Mouse (Mus musculus) kidney, embryonic 16.5 days (tissue): ENCODE data around the gene Slc43a2. TPM values are rescaled to one million over a fixed set of nuclear protein-coding genes. Genes with fewer than 3 reads are reported as not detected.
"Not testable (repeated sequence)": the region's sequence is repeated elsewhere in the genome, so short reads cannot be mapped to it uniquely, and the experiment has no call there.

Source experiments
- ATAC-seq: fragments of 200-750 bp; cut with Nextera tagmentation; 2 replicates; pipeline ENCODE4 v1.8.0; 2017; ENCODE audit warnings: moderate TSS enrichment; ENCODE audit not compliant: low FRiP score, low TSS enrichment
- H3K27ac ChIP-seq: fragments of 300-500 bp; sonication (generic); 2 replicates; pipeline ENCODE4 v1.5.1; 2014; ENCODE audit warnings: low read length
- H3K27me3 ChIP-seq: fragments of 300-500 bp; sonication (generic); 2 replicates; pipeline ENCODE4 v1.6.1; 2014; ENCODE audit warnings: low read length, control low read depth, mixed read lengths; ENCODE audit not compliant: insufficient read depth
- H3K36me3 ChIP-seq: fragments of 300-500 bp; sonication (generic); 2 replicates; pipeline ENCODE4 v1.6.1; 2014; ENCODE audit warnings: low read length, control low read depth, mixed read lengths; ENCODE audit not compliant: insufficient read depth
- H3K4me1 ChIP-seq: fragments of 300-500 bp; sonication (generic); 2 replicates; pipeline ENCODE4 v1.6.1; 2014; ENCODE audit warnings: low read length, control low read depth, mixed read lengths; ENCODE audit not compliant: insufficient read depth
- H3K4me2 ChIP-seq: fragments of 300-500 bp; sonication (generic); replicated peaks from 2 replicates; pipeline ENCODE4 v1.6.1; 2014; ENCODE audit warnings: low read depth, low read length
- H3K4me3 ChIP-seq: fragments of 300-500 bp; sonication (generic); 2 replicates; pipeline ENCODE4 v1.5.1; 2014; ENCODE audit warnings: mild to moderate bottlenecking, low read length
- H3K9ac ChIP-seq: fragments of 300-500 bp; sonication (generic); replicated peaks from 2 replicates; pipeline ENCODE4 v1.6.1; 2014; ENCODE audit warnings: low read length
- H3K9me3 ChIP-seq: fragments of 300-500 bp; sonication (generic); 2 replicates; pipeline ENCODE4 v1.6.1; 2016; ENCODE audit warnings: low read length, control low read depth
- WGBS: fragments of 180-500 bp; shearing (Covaris S2); extraction: QIAGEN DNeasy Blood & Tissue Kit; methylation state at CpG from one replicate; pipeline ENCODE4 v1.1.7; 2014; 5-methylcytosine and 5-hydroxymethylcytosine counted together
- polyA plus RNA-seq: library from polyadenylated mRNA; unstranded; fragments of >200 nt; fragmentation: Nextera tagmentation; extraction: Ambion mirVana; gene quantifications from 2 replicates; pipeline ENCODE4 v1.2.1, GENCODE M21; 2015

Slc43a2 gene
- polyA plus RNA-seq, 1 experiment from 2014 or later, result 9.7 TPM

GRCm38 (mm10) chr11:75549658-75550111 is 18.2 kb downstream of the Slc43a2 start:
- H3K27ac ChIP-seq, result no peak overlapping the region
- peaks cover 22% of the 10 kb centered on the region for H3K4me1 ChIP-seq
- WGBS, result 21% methylated on average over 5 of the region's 5 CpGs

GRCm38 (mm10) chr11:75550200-75550946 is 18.9 kb downstream of the Slc43a2 start:
- Histone ChIP-seq H3K4me2 (no peak overlapping the region), H3K27me3 (no peaks in the 10 kb centered on the region), H3K27ac (no peak overlapping the region), H3K4me3 (no peak overlapping the region), H3K4me1 (peaks cover 22% of the 10 kb centered on the region), H3K9me3 (no peaks in the 10 kb centered on the region), H3K9ac (no peak overlapping the region), H3K36me3 (no peaks in the 10 kb centered on the region)
- 61% methylated on average over 12 of the region's 12 CpGs for WGBS
- no peak for ATAC-seq

More at GRCm38 (mm10) chr11:75549658-75550111, 18.2 kb downstream of the Slc43a2 start:
- H3K9me3 ChIP-seq, result no peaks in the 10 kb centered on the region
- H3K4me2 ChIP-seq, result no peak overlapping the region
- H3K36me3 ChIP-seq, result no peaks in the 10 kb centered on the region
- H3K9ac ChIP-seq, result no peak overlapping the region; the same call in 1 of the 2 replicates
- H3K27me3 ChIP-seq, result no peaks in the 10 kb centered on the region
- ATAC-seq, result no peak
- H3K4me3 ChIP-seq, result no peak overlapping the region

DNA sequence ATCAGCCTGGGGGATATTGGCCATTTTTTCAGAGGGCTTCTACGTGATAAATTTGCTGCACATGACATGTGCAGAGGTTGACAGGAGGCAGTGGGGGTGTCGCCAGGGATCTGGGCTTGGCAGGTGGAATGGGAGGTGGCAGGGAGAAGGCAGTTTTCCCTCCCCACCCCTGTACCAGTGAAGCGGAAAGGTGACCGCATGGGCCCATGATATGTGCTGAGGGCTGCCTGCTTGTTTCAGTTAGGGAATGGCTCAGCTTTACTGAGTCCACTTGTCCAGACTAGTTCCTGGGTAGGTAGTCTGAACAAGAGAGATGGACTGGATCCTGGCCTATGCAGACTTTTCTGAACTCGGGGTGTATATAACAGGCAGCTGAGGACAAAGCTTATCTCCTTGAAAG is 19.8 kb downstream of the Slc43a2 start:
- peak overlapping the region; percentile 64; the same call in 1 of the 2 replicates for H3K27ac ChIP-seq
- 65% methylated on average over 5 of the region's 5 CpGs for WGBS
- no peak overlapping the region for H3K4me2 ChIP-seq
- peak overlapping the region; percentile 24; the same call in 1 of the 2 replicates for H3K9ac ChIP-seq
- H3K27me3 ChIP-seq, result no peaks in the 10 kb centered on the region
- 0 out of 2 replicates have a peak, but pooled peaks have one; percentile 53 for ATAC-seq
- H3K4me1 ChIP-seq, result peaks cover 22% of the 10 kb centered on the region
- no peaks in the 10 kb centered on the region for H3K36me3 ChIP-seq
- no peaks in the 10 kb centered on the region for H3K9me3 ChIP-seq
- no peak overlapping the region for H3K4me3 ChIP-seq

DNA sequence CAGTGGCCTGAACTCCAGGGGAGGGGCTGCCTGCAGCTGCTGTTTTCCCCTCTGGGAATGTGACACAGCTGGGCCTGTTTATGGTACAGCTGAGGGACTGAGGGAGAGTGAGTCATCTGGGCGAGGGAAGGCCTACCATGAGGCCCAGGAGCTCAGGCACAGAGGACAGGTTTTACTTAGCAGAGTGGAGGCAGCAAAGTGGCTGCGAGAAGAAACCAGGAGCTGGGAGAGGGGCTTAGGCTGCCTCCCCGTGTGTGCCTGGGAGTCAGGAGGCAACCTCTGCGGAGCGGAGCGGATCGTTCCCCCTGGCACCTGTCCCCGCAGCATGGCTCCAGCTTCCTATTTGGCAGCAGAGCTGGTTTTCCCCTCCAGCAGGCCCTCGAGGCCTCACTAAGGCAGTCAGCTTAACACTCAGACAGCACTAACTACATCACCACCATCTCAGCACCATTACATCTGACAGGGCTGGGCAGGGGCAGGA is 20.5 kb downstream of the Slc43a2 start:
- H3K9ac ChIP-seq, result peak overlapping the region; percentile 24
- no peak overlapping the region for H3K4me2 ChIP-seq
- H3K4me1 ChIP-seq, result peaks cover 22% of the 10 kb centered on the region
- H3K9me3 ChIP-seq, result no peaks in the 10 kb centered on the region
- no peaks in the 10 kb centered on the region for H3K36me3 ChIP-seq
- no peak overlapping the region for H3K4me3 ChIP-seq
- no peaks in the 10 kb centered on the region for H3K27me3 ChIP-seq
- 63% methylated on average over 9 of the region's 9 CpGs for WGBS
- H3K27ac ChIP-seq, result peak overlapping the region; percentile 64; the same call in 1 of the 2 replicates
- ATAC-seq, result peak; percentile 65; the same call in 1 of the 2 replicates

- H3K27me3 ChIP-seq, result no peaks in the 10 kb centered on the region
- 36% methylated on average over 7 of the region's 7 CpGs for WGBS
- H3K27ac ChIP-seq, result 0 out of 2 replicates have a peak overlapping the region, but pooled peaks have one; percentile 13
- H3K4me3 ChIP-seq, result no peak overlapping the region
- peaks cover 22% of the 10 kb centered on the region for H3K4me1 ChIP-seq
- H3K9ac ChIP-seq, result no peak overlapping the region
- H3K4me2 ChIP-seq, result no peak overlapping the region
- H3K36me3 ChIP-seq, result peaks cover under 1% of the 10 kb centered on the region; the same call in 1 of the 2 replicates
- 0 out of 2 replicates have a peak, but pooled peaks cover under 1% of the 10 kb centered on the region for H3K9me3 ChIP-seq
- no peak for ATAC-seq
Observed at GRCm38 (mm10) chr11:75552906-75553482, 21.5 kb downstream of the Slc43a2 start.

DNA sequence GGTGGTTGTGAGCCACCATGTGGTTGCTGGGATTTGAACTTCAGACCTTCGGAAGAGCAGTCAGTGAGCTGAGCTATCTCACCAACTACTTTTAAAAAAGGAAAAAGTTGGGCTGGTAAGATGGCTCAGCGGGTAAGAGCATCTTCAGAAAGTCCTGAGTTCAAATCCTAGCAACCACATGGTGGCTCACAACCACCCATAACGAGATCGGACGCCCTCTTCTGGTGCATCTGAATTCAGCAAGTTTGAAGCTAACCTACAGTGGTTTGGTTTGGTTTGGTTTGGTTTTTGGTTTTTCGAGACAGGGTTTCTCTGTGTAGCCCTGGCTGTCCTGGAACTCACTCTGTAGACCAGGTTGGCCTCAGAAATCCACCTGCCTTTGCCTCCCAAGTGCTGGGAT is 24.5 kb downstream of the Slc43a2 start:
- 96% methylated on average over 6 of the region's 6 CpGs for WGBS
- H3K9ac ChIP-seq, H3K9me3 ChIP-seq, H3K4me3 ChIP-seq, H3K27ac ChIP-seq, H3K4me2 ChIP-seq, H3K27me3 ChIP-seq, H3K36me3 ChIP-seq, ATAC-seq: not testable (repeated sequence)
- H3K4me1 ChIP-seq, result peaks cover 14% of the 10 kb centered on the region

DNA sequence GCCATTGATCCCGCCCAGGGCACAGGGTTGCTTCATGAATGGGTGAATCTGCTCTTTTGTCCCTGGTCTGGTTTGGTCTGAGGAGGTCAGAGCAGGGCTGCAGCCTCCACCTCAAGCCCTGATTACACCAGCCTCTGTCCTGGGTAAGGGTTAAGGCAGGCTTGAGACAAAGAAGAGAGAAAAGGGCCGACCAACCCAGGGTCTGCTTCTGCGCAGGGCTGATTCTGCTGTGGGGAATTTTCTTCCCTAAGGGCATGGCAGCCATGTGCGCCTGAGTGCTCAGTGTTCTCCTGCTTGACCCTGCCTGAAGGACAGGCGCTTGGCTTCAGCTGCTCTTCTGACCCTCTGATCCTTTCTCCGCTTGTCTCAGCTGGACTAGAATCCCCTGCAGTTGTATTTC is 25.6 kb downstream of the Slc43a2 start:
- no peak overlapping the region for H3K9ac ChIP-seq
- 0 out of 2 replicates have a peak, but pooled peaks cover 4% of the 10 kb centered on the region for H3K9me3 ChIP-seq
- peaks cover 3% of the 10 kb centered on the region; the same call in 1 of the 2 replicates for H3K4me1 ChIP-seq
- H3K4me3 ChIP-seq, result no peak overlapping the region
- no peaks in the 10 kb centered on the region for H3K27me3 ChIP-seq
- WGBS, result 80% methylated on average over 6 of the region's 6 CpGs
- ATAC-seq, result no peak
- H3K36me3 ChIP-seq, result peaks cover 3% of the 10 kb centered on the region; the same call in 1 of the 2 replicates
- no peak overlapping the region for H3K4me2 ChIP-seq
- no peak overlapping the region for H3K27ac ChIP-seq

DNA sequence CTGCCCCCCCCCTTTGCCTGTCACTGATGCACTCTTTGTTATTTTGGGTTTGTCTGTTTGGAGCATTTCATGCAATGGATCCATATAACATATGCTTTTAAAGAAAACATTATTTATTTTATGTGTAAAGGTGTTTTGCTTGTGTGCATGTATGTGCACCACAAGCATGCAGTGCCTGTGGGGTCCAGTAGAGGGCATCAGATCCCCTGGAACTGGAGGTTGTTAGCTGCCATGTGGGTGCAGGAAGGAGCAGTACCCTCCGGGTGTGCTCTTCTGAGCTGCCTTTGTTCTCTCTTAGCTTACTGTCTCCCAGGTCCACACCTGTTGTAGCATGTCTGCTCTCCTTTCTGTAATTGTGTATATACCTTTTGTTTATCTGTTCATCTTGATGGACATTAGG is 26.6 kb downstream of the Slc43a2 start:
- H3K9ac ChIP-seq, result no peak overlapping the region
- 85% methylated on average over 1 of the region's 1 CpGs for WGBS
- no peak for ATAC-seq
- H3K36me3 ChIP-seq, result peaks cover 3% of the 10 kb centered on the region; the same call in 1 of the 2 replicates
- H3K4me3 ChIP-seq, result no peak overlapping the region
- H3K4me1 ChIP-seq, result no peaks in the 10 kb centered on the region
- H3K27me3 ChIP-seq, result no peaks in the 10 kb centered on the region
- H3K9me3 ChIP-seq, result 0 out of 2 replicates have a peak, but pooled peaks cover 4% of the 10 kb centered on the region
- H3K4me2 ChIP-seq, result no peak overlapping the region
- no peak overlapping the region for H3K27ac ChIP-seq

DNA sequence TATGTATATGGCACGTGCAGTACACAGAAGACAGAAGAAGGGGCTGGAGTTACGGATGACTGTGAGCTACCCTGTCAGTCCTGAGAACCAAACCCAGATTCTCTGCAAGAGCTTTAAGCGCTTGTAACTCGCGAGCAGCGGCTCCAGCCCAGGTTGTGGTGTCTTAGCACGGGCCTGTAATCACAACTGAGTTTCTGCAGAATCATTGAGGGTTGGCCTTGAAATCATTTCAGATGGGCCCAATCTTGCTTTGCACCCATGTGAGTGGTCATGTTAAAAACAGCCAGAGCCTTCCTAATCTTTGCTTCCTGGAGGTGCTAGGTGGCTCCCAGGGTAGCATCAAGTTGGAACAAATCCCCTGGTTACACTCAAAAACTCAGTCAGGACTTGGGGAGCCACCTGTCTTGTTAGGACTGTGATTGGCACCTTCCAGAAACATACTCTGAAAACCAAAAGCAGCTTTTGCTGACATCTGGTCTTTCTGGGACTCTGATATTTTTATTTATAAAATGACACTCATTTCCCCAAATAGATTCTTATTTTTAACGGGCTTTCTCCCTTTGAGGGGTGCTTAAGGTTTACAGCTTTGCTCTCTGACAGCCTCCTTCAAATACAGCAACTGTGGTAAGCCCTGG is 28.5 kb downstream of the Slc43a2 start:
- no peak overlapping the region for H3K4me3 ChIP-seq
- WGBS, result 85% methylated on average over 8 of the region's 8 CpGs
- no peak overlapping the region for H3K4me2 ChIP-seq
- ATAC-seq, result no peak
- H3K9me3 ChIP-seq, result 0 out of 2 replicates have a peak, but pooled peaks cover 4% of the 10 kb centered on the region
- H3K27ac ChIP-seq, result no peak overlapping the region
- peaks cover 3% of the 10 kb centered on the region; the same call in 1 of the 2 replicates for H3K36me3 ChIP-seq
- H3K4me1 ChIP-seq, result no peaks in the 10 kb centered on the region
- no peak overlapping the region for H3K9ac ChIP-seq
- no peaks in the 10 kb centered on the region for H3K27me3 ChIP-seq
